Mouse (Mus musculus): Measurements from ENCODE around the gene Lin28b. TPM values are rescaled to one million over a fixed set of nuclear protein-coding genes. Genes with fewer than 3 reads are reported as not detected.

Lin28b gene
- polyA plus RNA-seq (2012; rRNA removed): 6.1 and 7.4 TPM in 2 replicates

GRCm38 (mm10) chr10:45485761-45486602 lies at the start of gene Lin28b:
Gene Lin28b, minus strand, starts transcription at chr10:45486395.

GRCm38 (mm10) chr10:45335434-45336422 lies 150.5 kb downstream of the Lin28b start, which contains the start of gene Bves:
Gene Bves, plus strand, starts transcription at chr10:45335772.

Other genes starting within 250 kb of the Lin28b start
- gene Bves, start 150.6 kb downstream of the Lin28b start, polyA plus RNA-seq (2012; rRNA removed): 0.07 and 0.17 TPM in 2 replicates
- 30.1 and 35.2 TPM in 2 replicates for gene Hace1, start 91.4 kb upstream of the Lin28b start, polyA plus RNA-seq (2012; rRNA removed)

All from liver, embryonic 14 days (tissue).